Mouse (Mus musculus): ENCODE measurements around the gene Lgals3.
"Not testable (repeated sequence)": the region's sequence is repeated elsewhere in the genome, so short reads cannot be mapped to it uniquely, and the experiment has no call there.

Lgals3 gene

GRCm38 (mm10) chr14:47367461-47367860, at the start of gene Lgals3:
Gene Lgals3, plus strand, starts transcription at chr14:47367751.
- peak; percentile 67 for DNase-seq

- DNase-seq = no peak
Observed at GRCm38 (mm10) chr14:47319362-47319761, 48.2 kb upstream of the Lgals3 start.

GRCm38 (mm10) chr14:47321581-47321980, 46.0 kb upstream of the Lgals3 start:
- not testable (repeated sequence) for DNase-seq

- no peak for DNase-seq
Observed at GRCm38 (mm10) chr14:47325965-47326761, 41.4 kb upstream of the Lgals3 start.

GRCm38 (mm10) chr14:47327347-47327746, 40.2 kb upstream of the Lgals3 start:
- no peak for DNase-seq

- no peak for DNase-seq
Observed at GRCm38 (mm10) chr14:47331920-47332319, 35.6 kb upstream of the Lgals3 start.

- DNase-seq = peak; percentile 85
Observed at GRCm38 (mm10) chr14:47334819-47335218, 32.7 kb upstream of the Lgals3 start.

- DNase-seq = no peak
Observed at GRCm38 (mm10) chr14:47335300-47335699, 32.3 kb upstream of the Lgals3 start.

GRCm38 (mm10) chr14:47340231-47340925, 27.2 kb upstream of the Lgals3 start:
- no peak for DNase-seq

- DNase-seq = no peak
Observed at GRCm38 (mm10) chr14:47341811-47342291, 25.7 kb upstream of the Lgals3 start.

GRCm38 (mm10) chr14:47346715-47347114, 20.8 kb upstream of the Lgals3 start:
- DNase-seq = no peak

GRCm38 (mm10) chr14:47350974-47351373, 16.6 kb upstream of the Lgals3 start:
- no peak for DNase-seq

- DNase-seq = no peak
Observed at GRCm38 (mm10) chr14:47352272-47352671, 15.3 kb upstream of the Lgals3 start.

- DNase-seq = no peak
Observed at GRCm38 (mm10) chr14:47353240-47353639, 14.3 kb upstream of the Lgals3 start.

GRCm38 (mm10) chr14:47354111-47354577, 13.4 kb upstream of the Lgals3 start:
- DNase-seq = peak; percentile 31

GRCm38 (mm10) chr14:47354948-47355347, 12.6 kb upstream of the Lgals3 start:
- DNase-seq = peak; percentile 16

GRCm38 (mm10) chr14:47356622-47357021, 10.9 kb upstream of the Lgals3 start:
- no peak for DNase-seq

GRCm38 (mm10) chr14:47359610-47360009, 7.9 kb upstream of the Lgals3 start:
- no peak for DNase-seq

GRCm38 (mm10) chr14:47361418-47361817, 6.1 kb upstream of the Lgals3 start:
- DNase-seq = no peak

GRCm38 (mm10) chr14:47361899-47362298, 5.7 kb upstream of the Lgals3 start:
- no peak for DNase-seq

GRCm38 (mm10) chr14:47364742-47365449, 2.7 kb upstream of the Lgals3 start:
- DNase-seq = peak; percentile 42

- DNase-seq = peak; percentile 41
Observed at GRCm38 (mm10) chr14:47366881-47367321, 650 bp upstream of the Lgals3 start.

- DNase-seq = no peak
Observed at GRCm38 (mm10) chr14:47369741-47370140, 2.2 kb downstream of the Lgals3 start.
